Mouse (Mus musculus) adrenal gland (tissue): ENCODE measurements around the gene Sema6c.

Experiments used
- intact Hi-C: fragments of 180-260 bp; cut with DNase I; formaldehyde crosslinking; loops from one replicate; pipeline ENCODE4 v1.15.1; 2025

Sema6c gene

GRCm38 (mm10) chr3:95181841-95182240, 21.6 kb downstream of the Sema6c start:
- intact Hi-C loops = no loop called here

- intact Hi-C loops = no loop called here
These were observed 24.7 kb downstream of the Sema6c start for GRCm38 (mm10) chr3:95184796-95185577.

- intact Hi-C loops = no loop called here
These were observed 25.8 kb downstream of the Sema6c start for GRCm38 (mm10) chr3:95186100-95186499.

- intact Hi-C loops = no loop called here
These were observed 26.6 kb downstream of the Sema6c start for GRCm38 (mm10) chr3:95186888-95187287.

- intact Hi-C loops = no loop called here
These were observed 34.5 kb downstream of the Sema6c start for GRCm38 (mm10) chr3:95194721-95195135.

GRCm38 (mm10) chr3:95195772-95196171, 35.5 kb downstream of the Sema6c start:
- intact Hi-C loops = no loop called here

GRCm38 (mm10) chr3:95199101-95199500, 38.8 kb downstream of the Sema6c start:
- intact Hi-C loops = no loop called here

GRCm38 (mm10) chr3:95200132-95200531, 39.9 kb downstream of the Sema6c start:
- intact Hi-C loops = no loop called here

- intact Hi-C loops = no loop called here
These were observed 40.3 kb downstream of the Sema6c start for GRCm38 (mm10) chr3:95200562-95200961.

GRCm38 (mm10) chr3:95203880-95204279, 43.6 kb downstream of the Sema6c start:
- intact Hi-C loops = no loop called here

- intact Hi-C loops = no loop called here
These were observed 48.0 kb downstream of the Sema6c start for GRCm38 (mm10) chr3:95208286-95208685.

- intact Hi-C loops = loop anchor here (5.0 to 10.0 kb wide), 2 partner anchors 54 to 68 kb away; partner anchors contain the start of gene Tnfaip8l2
These were observed 50.3 kb downstream of the Sema6c start for GRCm38 (mm10) chr3:95210585-95210984.

- intact Hi-C loops = loop anchor here (5.0 to 10.0 kb wide), 2 partner anchors 52 to 71 kb away; partner anchors contain the start of gene Tnfaip8l2
These were observed 52.8 kb downstream of the Sema6c start for GRCm38 (mm10) chr3:95212889-95213608.

GRCm38 (mm10) chr3:95213609-95213975, 53.3 kb downstream of the Sema6c start:
- intact Hi-C loops = loop anchor here (5.0 to 10.0 kb wide), 2 partner anchors 51 to 71 kb away; partner anchors contain the start of gene Tnfaip8l2

- intact Hi-C loops = loop anchor here (10.0 kb wide), 1 partner anchor 48 kb away; no protein-coding TSS in a partner anchor
These were observed 56.5 kb downstream of the Sema6c start for GRCm38 (mm10) chr3:95216655-95217254.

- intact Hi-C loops = loop anchor here (10.0 kb wide), 1 partner anchor 47 kb away; no protein-coding TSS in a partner anchor
These were observed 57.2 kb downstream of the Sema6c start, which contains the start of gene Gabpb2 for GRCm38 (mm10) chr3:95217255-95218134. Gabpb2 (minus strand) TSS chr3:95217916.

GRCm38 (mm10) chr3:95218466-95219137, 58.3 kb downstream of the Sema6c start:
- intact Hi-C loops = loop anchor here (10.0 kb wide), 1 partner anchor 46 kb away; no protein-coding TSS in a partner anchor

- intact Hi-C loops = no loop called here
These were observed 62.8 kb downstream of the Sema6c start for GRCm38 (mm10) chr3:95223041-95223440.
